Mouse (Mus musculus) gastrocnemius, postnatal 4 days (tissue): ENCODE measurements at regions not wholly inside any gene's neighbourhood (a gene's known extent, or its start where the extent isn't known, plus 50 kb on each side); places are given as distances from the start of the nearest gene placed in this dataset.
"Not testable (repeated sequence)": the region's sequence is repeated elsewhere in the genome, so short reads cannot be mapped to it uniquely, and the experiment has no call there.

Experiments used
- DNase-seq, 2 experiments: peaks; one replicate each; pipeline ENCODE4 v3.0.0; 2021 to 2022; ENCODE audit warnings: low spot score in 2 of 2, mixed read lengths in 2 of 2

- DNase-seq: no peak
Measured at GRCm38 (mm10) chr9:83728428-83728827, 77.6 kb downstream of the Elovl4 start.

- DNase-seq: peak; percentile 33 to 64
Measured at GRCm38 (mm10) chr9:83727462-83728189, 78.5 kb downstream of the Elovl4 start.

- no peak for DNase-seq
Measured at GRCm38 (mm10) chr9:83726979-83727378, 79.1 kb downstream of the Elovl4 start.

GRCm38 (mm10) chr9:83726105-83726504 is 80.0 kb downstream of the Elovl4 start:
- DNase-seq: no peak

GRCm38 (mm10) chr9:83725545-83725944 is 80.5 kb downstream of the Elovl4 start:
- DNase-seq: no peak

GRCm38 (mm10) chr9:83720982-83721381 is 85.1 kb downstream of the Elovl4 start:
- DNase-seq: no peak

- DNase-seq: no peak
Measured at GRCm38 (mm10) chr9:83719811-83720210, 86.3 kb downstream of the Elovl4 start.

- not testable (repeated sequence) for DNase-seq
Measured at GRCm38 (mm10) chr9:83718084-83718483, 88.0 kb downstream of the Elovl4 start.

GRCm38 (mm10) chr9:83716101-83716763 is 89.8 kb downstream of the Elovl4 start:
- DNase-seq: no peak

GRCm38 (mm10) chr9:83707361-83707760 is 98.7 kb downstream of the Elovl4 start:
- no peak for DNase-seq

GRCm38 (mm10) chr9:83706071-83706470 is 100.0 kb downstream of the Elovl4 start:
- DNase-seq: no peak

- no peak for DNase-seq
Measured at GRCm38 (mm10) chr9:83704186-83704585, 101.9 kb downstream of the Elovl4 start.

- DNase-seq: no peak
Measured at GRCm38 (mm10) chr9:83700916-83701315, 105.2 kb downstream of the Elovl4 start.

GRCm38 (mm10) chr9:83700056-83700455 is 106.0 kb downstream of the Elovl4 start:
- no peak for DNase-seq

- DNase-seq: peak in 1 of 2 experiments; percentile 47
Measured at GRCm38 (mm10) chr9:83691332-83692198, 114.5 kb downstream of the Elovl4 start.
